Mouse (Mus musculus): ENCODE results near the gene Fadd. TPM values are rescaled to one million over a fixed set of nuclear protein-coding genes. Genes with fewer than 3 reads are reported as not detected.

The Fadd gene
- polyA plus RNA-seq, 1 experiment from 2014 or later = 10.9 TPM

GRCm38 (mm10) chr7:144550811-144551210, 31.5 kb downstream of the Fadd start:
- Histone ChIP-seq H3K9ac (ENCODE audit: low read length) (no peak overlapping the region), H3K36me3 (ENCODE audit: control insufficient read depth, insufficient read depth, low read length) (peaks cover 4% of the 10 kb centered on the region; the same call in 1 of the 2 replicates), H3K27me3 (ENCODE audit: control insufficient read depth, insufficient read depth, low read length) (no peaks in the 10 kb centered on the region), H3K4me2 (ENCODE audit: low read depth, low read length) (no peak overlapping the region), H3K9me3 (replicated peaks; ENCODE audit: control insufficient read depth, low read length) (no peaks in the 10 kb centered on the region), H3K4me3 (replicated peaks; ENCODE audit: low read length) (no peak overlapping the region), H3K4me1 (ENCODE audit: control insufficient read depth, insufficient read depth, low read length) (peaks cover 15% of the 10 kb centered on the region), H3K27ac (ENCODE audit: low read length) (no peak overlapping the region)
- no peak for ATAC-seq (ENCODE audit: insufficient read depth, low FRiP score)
- WGBS = 65% methylated on average over 1 of the region's 1 CpGs

GRCm38 (mm10) chr7:144549904-144550566, 32.2 kb downstream of the Fadd start:
- H3K36me3 ChIP-seq (ENCODE audit: control insufficient read depth, insufficient read depth, low read length) = peaks cover 4% of the 10 kb centered on the region; the same call in 1 of the 2 replicates
- H3K27ac ChIP-seq (ENCODE audit: low read length) = no peak overlapping the region
- no peak overlapping the region for H3K4me2 ChIP-seq (ENCODE audit: low read depth, low read length)
- no peaks in the 10 kb centered on the region for H3K27me3 ChIP-seq (ENCODE audit: control insufficient read depth, insufficient read depth, low read length)
- peaks cover 15% of the 10 kb centered on the region for H3K4me1 ChIP-seq (ENCODE audit: control insufficient read depth, insufficient read depth, low read length)
- no peak overlapping the region for H3K9ac ChIP-seq (ENCODE audit: low read length)
- H3K9me3 ChIP-seq (replicated peaks; ENCODE audit: control insufficient read depth, low read length) = no peaks in the 10 kb centered on the region
- no peak overlapping the region for H3K4me3 ChIP-seq (replicated peaks; ENCODE audit: low read length)
- ATAC-seq (ENCODE audit: insufficient read depth, low FRiP score) = no peak
- 98% methylated on average over 2 of the region's 2 CpGs for WGBS

GRCm38 (mm10) chr7:144545231-144545630, 37.0 kb downstream of the Fadd start:
- Histone ChIP-seq H3K4me1 (ENCODE audit: control insufficient read depth, insufficient read depth, low read length) (no peaks in the 10 kb centered on the region), H3K4me3 (replicated peaks; ENCODE audit: low read length) (no peak overlapping the region), H3K27me3 (ENCODE audit: control insufficient read depth, insufficient read depth, low read length) (no peaks in the 10 kb centered on the region), H3K9me3 (replicated peaks; ENCODE audit: control insufficient read depth, low read length) (no peaks in the 10 kb centered on the region), H3K36me3 (ENCODE audit: control insufficient read depth, insufficient read depth, low read length) (no peaks in the 10 kb centered on the region; the same call in 1 of the 2 replicates), H3K4me2 (ENCODE audit: low read depth, low read length) (no peak overlapping the region), H3K27ac (ENCODE audit: low read length) (no peak overlapping the region), H3K9ac (ENCODE audit: low read length) (no peak overlapping the region)
- WGBS = 84% methylated on average over 3 of the region's 3 CpGs
- ATAC-seq (ENCODE audit: insufficient read depth, low FRiP score) = no peak

- Histone ChIP-seq H3K27me3 (ENCODE audit: control insufficient read depth, insufficient read depth, low read length) (no peaks in the 10 kb centered on the region), H3K9ac (ENCODE audit: low read length) (no peak overlapping the region), H3K36me3 (ENCODE audit: control insufficient read depth, insufficient read depth, low read length) (no peaks in the 10 kb centered on the region), H3K4me1 (ENCODE audit: control insufficient read depth, insufficient read depth, low read length) (no peaks in the 10 kb centered on the region), H3K9me3 (replicated peaks; ENCODE audit: control insufficient read depth, low read length) (no peaks in the 10 kb centered on the region), H3K4me3 (replicated peaks; ENCODE audit: low read length) (no peak overlapping the region), H3K4me2 (ENCODE audit: low read depth, low read length) (no peak overlapping the region), H3K27ac (ENCODE audit: low read length) (no peak overlapping the region)
- 91% methylated on average over 5 of the region's 5 CpGs for WGBS
- ATAC-seq (ENCODE audit: insufficient read depth, low FRiP score) = no peak
Observed at GRCm38 (mm10) chr7:144541351-144541750, 40.9 kb downstream of the Fadd start.

- no peaks in the 10 kb centered on the region for H3K27me3 ChIP-seq (ENCODE audit: control insufficient read depth, insufficient read depth, low read length)
- H3K4me1 ChIP-seq (ENCODE audit: control insufficient read depth, insufficient read depth, low read length) = no peaks in the 10 kb centered on the region
- H3K9ac ChIP-seq (ENCODE audit: low read length) = no peak overlapping the region
- no peak for ATAC-seq (ENCODE audit: insufficient read depth, low FRiP score)
- no peak overlapping the region for H3K4me2 ChIP-seq (ENCODE audit: low read depth, low read length)
- H3K4me3 ChIP-seq (replicated peaks; ENCODE audit: low read length) = no peak overlapping the region
- H3K9me3 ChIP-seq (replicated peaks; ENCODE audit: control insufficient read depth, low read length) = no peaks in the 10 kb centered on the region
- H3K27ac ChIP-seq (ENCODE audit: low read length) = no peak overlapping the region
- H3K36me3 ChIP-seq (ENCODE audit: control insufficient read depth, insufficient read depth, low read length) = no peaks in the 10 kb centered on the region
- 69% methylated on average over 2 of the region's 2 CpGs for WGBS
Observed at GRCm38 (mm10) chr7:144539146-144539545, 43.1 kb downstream of the Fadd start.

GRCm38 (mm10) chr7:144538030-144538644, 44.1 kb downstream of the Fadd start:
- H3K27ac ChIP-seq (ENCODE audit: low read length) = no peak overlapping the region
- H3K9me3 ChIP-seq (replicated peaks; ENCODE audit: control insufficient read depth, low read length) = no peaks in the 10 kb centered on the region
- H3K4me2 ChIP-seq (ENCODE audit: low read depth, low read length) = no peak overlapping the region
- no peak overlapping the region for H3K4me3 ChIP-seq (replicated peaks; ENCODE audit: low read length)
- WGBS = 87% methylated on average over 4 of the region's 4 CpGs
- no peak overlapping the region for H3K9ac ChIP-seq (ENCODE audit: low read length)
- no peak for ATAC-seq (ENCODE audit: insufficient read depth, low FRiP score)
- no peaks in the 10 kb centered on the region for H3K27me3 ChIP-seq (ENCODE audit: control insufficient read depth, insufficient read depth, low read length)
- no peaks in the 10 kb centered on the region for H3K36me3 ChIP-seq (ENCODE audit: control insufficient read depth, insufficient read depth, low read length)
- H3K4me1 ChIP-seq (ENCODE audit: control insufficient read depth, insufficient read depth, low read length) = no peaks in the 10 kb centered on the region

GRCm38 (mm10) chr7:144536367-144536766, 45.9 kb downstream of the Fadd start:
- H3K36me3 ChIP-seq (ENCODE audit: control insufficient read depth, insufficient read depth, low read length) = no peaks in the 10 kb centered on the region
- no peaks in the 10 kb centered on the region for H3K9me3 ChIP-seq (replicated peaks; ENCODE audit: control insufficient read depth, low read length)
- H3K4me1 ChIP-seq (ENCODE audit: control insufficient read depth, insufficient read depth, low read length) = no peaks in the 10 kb centered on the region
- no peak overlapping the region for H3K27ac ChIP-seq (ENCODE audit: low read length)
- H3K4me3 ChIP-seq (replicated peaks; ENCODE audit: low read length) = no peak overlapping the region
- no peak for ATAC-seq (ENCODE audit: insufficient read depth, low FRiP score)
- no peak overlapping the region for H3K4me2 ChIP-seq (ENCODE audit: low read depth, low read length)
- no peaks in the 10 kb centered on the region for H3K27me3 ChIP-seq (ENCODE audit: control insufficient read depth, insufficient read depth, low read length)
- no peak overlapping the region for H3K9ac ChIP-seq (ENCODE audit: low read length)
- 74% methylated on average over 3 of the region's 3 CpGs for WGBS

GRCm38 (mm10) chr7:144534773-144535172, 47.5 kb downstream of the Fadd start:
- Histone ChIP-seq H3K36me3 (ENCODE audit: control insufficient read depth, insufficient read depth, low read length) (no peaks in the 10 kb centered on the region), H3K4me3 (replicated peaks; ENCODE audit: low read length) (no peak overlapping the region), H3K27me3 (ENCODE audit: control insufficient read depth, insufficient read depth, low read length) (no peaks in the 10 kb centered on the region), H3K9ac (ENCODE audit: low read length) (no peak overlapping the region), H3K27ac (ENCODE audit: low read length) (no peak overlapping the region), H3K9me3 (replicated peaks; ENCODE audit: control insufficient read depth, low read length) (no peaks in the 10 kb centered on the region), H3K4me1 (ENCODE audit: control insufficient read depth, insufficient read depth, low read length) (no peaks in the 10 kb centered on the region), H3K4me2 (ENCODE audit: low read depth, low read length) (no peak overlapping the region)
- 66% methylated on average over 3 of the region's 3 CpGs for WGBS
- no peak for ATAC-seq (ENCODE audit: insufficient read depth, low FRiP score)

- H3K4me2 ChIP-seq (ENCODE audit: low read depth, low read length) = no peak overlapping the region
- H3K27me3 ChIP-seq (ENCODE audit: control insufficient read depth, insufficient read depth, low read length) = no peaks in the 10 kb centered on the region
- no peak overlapping the region for H3K9ac ChIP-seq (ENCODE audit: low read length)
- no peaks in the 10 kb centered on the region for H3K36me3 ChIP-seq (ENCODE audit: control insufficient read depth, insufficient read depth, low read length)
- 24% methylated on average over 7 of the region's 7 CpGs for WGBS
- no peak overlapping the region for H3K27ac ChIP-seq (ENCODE audit: low read length)
- no peaks in the 10 kb centered on the region for H3K4me1 ChIP-seq (ENCODE audit: control insufficient read depth, insufficient read depth, low read length)
- no peak overlapping the region for H3K4me3 ChIP-seq (replicated peaks; ENCODE audit: low read length)
- H3K9me3 ChIP-seq (replicated peaks; ENCODE audit: control insufficient read depth, low read length) = no peaks in the 10 kb centered on the region
- no peak for ATAC-seq (ENCODE audit: insufficient read depth, low FRiP score)
Observed at GRCm38 (mm10) chr7:144531585-144532378, 50.5 kb downstream of the Fadd start.

Measured in stomach, embryonic 16.5 days (tissue).